Mouse (Mus musculus): ENCODE results near the gene Tmem267.
A peak's percentile ranks its signal among the peaks of the same experiment; 100 is the strongest.

Tmem267 gene

DNA sequence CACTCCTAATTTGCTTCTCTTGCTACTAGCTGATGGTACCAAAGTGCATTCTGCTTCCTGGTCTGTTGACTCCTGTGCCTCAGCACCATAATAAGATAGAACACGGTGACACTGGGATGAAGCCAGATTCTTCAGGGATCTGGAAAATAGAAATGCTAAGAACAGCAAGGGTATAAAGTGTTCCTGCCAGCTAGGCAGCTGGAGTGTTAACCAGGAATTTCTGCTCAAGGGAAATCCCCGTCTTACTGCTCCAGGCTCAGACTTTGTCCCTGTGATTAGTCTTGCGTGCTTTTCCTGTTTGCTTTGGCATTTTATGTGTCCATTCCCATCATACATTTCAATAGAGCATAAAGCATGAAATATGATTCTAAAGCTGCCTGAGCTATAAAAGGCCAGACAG lies 131.9 kb downstream of the Tmem267 start:
- DNase-seq: no peak

- no peak for DNase-seq
Measured at GRCm38 (mm10) chr13:119623634-119624033, 135.8 kb downstream of the Tmem267 start, which contains the start of gene Ccl28. Gene Ccl28, plus strand, starts transcription at chr13:119623819.

GRCm38 (mm10) chr13:119625952-119626351 lies 138.1 kb downstream of the Tmem267 start:
- peak; percentile 24 for DNase-seq

DNA sequence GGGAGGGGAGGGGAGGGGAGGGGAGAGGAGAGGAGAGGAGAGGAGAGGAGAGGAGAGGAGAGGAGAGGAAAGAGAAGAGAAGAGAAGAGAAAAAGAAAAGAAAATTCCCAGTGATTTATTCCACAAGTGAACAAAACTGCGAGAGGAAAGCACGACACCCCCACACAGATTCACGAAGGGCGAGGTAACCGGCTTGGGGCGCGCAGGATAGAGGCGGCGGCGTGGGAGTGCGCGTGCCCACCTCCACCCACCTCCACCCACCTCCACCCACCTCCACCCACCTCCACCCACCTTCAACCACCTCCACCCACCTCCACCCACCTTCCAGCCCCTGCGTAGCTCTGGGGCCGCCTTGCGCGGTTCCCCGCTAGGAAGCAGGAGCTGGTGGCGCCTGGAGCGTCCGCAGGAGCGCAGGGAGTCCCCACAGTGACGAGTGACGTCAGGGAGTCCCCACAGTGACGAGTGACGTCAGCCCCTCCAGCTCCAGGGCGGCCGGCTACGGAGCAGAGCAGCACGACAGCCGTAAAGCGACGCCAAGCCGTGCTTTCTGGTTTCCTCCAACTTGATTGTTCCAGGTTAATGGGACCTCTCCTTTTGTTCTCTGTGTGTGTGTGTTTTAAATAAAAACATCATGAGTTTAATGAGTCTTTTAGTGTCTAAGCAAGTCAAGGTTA lies 143.8 kb downstream of the Tmem267 start:
- DNase-seq: peak; percentile 96

GRCm38 (mm10) chr13:119632156-119632548 lies 144.3 kb downstream of the Tmem267 start:
- no peak for DNase-seq

- no peak for DNase-seq
Measured at GRCm38 (mm10) chr13:119635496-119635895, 147.7 kb downstream of the Tmem267 start.

GRCm38 (mm10) chr13:119637837-119638236 lies 150.0 kb downstream of the Tmem267 start:
- no peak for DNase-seq

DNA sequence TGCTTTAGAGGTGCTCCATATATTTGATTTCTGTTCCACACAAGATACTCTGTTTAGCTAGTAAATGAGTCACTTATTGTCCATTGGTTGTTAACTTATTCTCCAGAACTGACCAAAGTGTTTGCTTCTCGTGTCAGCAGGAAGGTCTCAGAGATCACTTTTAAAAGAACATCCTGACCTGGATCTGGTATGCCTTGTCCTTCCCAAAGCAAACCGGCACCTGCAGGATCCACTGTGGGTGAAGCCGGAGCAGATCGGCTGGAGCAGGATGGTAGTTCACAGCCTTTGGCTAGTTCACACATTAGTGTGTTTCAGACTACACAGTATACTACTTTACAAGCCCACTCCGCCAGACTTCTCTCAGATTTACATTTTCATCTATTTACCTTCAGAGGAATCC lies 150.6 kb downstream of the Tmem267 start:
- no peak for DNase-seq

DNA sequence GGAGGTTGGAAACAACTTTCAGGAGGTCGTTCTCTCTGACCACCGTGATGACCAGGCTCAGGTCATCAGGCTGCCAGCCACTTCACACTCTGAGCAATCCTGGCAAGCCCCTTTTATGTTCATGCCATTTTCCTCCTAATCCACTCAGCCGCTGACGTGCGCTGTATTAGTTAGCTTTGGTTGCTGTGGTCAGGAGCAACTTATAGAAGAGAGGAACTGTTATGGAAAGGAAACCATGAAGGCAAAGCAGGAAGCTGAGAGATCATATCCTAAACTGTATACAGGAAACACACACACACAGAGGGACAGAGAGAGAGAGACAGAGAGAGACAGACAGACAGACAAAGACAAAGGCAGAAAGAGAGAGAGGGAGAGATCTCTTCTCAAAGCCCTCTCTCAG lies 151.5 kb downstream of the Tmem267 start:
- DNase-seq: no peak

GRCm38 (mm10) chr13:119640504-119640903 lies 152.7 kb downstream of the Tmem267 start:
- DNase-seq: peak; percentile 78

DNA sequence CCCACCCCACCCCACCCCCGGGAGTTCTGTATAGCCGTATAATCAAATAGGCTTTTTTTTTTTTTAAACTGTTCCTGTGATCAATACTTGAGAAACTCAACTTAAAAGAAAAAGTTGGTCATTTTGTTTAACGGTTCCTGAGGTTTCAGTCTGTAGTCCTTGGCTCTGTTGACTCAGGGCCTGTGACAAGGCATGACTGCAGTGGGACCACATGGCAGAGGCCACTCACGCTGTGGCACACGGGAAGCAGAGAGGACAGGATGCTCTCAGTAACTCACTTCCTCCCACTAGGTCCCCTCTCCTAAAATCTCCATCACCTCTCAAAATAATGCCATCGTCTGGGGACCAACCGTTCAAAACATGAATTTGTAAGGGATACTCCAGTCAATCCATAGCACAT lies 153.3 kb downstream of the Tmem267 start:
- no peak for DNase-seq

DNA sequence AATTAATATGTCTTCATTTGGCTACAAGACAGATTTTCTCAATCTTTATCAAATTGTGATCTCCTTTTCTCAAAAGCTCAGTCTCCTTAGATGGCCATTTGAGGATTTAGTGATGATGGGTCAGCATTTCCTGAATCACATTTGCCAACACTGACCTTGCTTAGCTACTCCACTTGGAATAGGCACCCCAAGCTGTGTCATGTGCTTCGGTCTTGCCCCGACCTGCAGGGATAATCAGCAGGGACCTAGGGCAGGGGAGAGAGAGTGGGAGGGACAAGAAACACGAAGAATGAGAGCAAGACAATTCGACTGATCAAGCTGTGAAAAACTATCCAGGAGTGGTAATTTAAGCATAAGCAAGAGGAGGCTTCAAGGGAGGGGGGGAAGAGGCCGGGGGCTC lies 156.9 kb downstream of the Tmem267 start:
- no peak for DNase-seq

DNA sequence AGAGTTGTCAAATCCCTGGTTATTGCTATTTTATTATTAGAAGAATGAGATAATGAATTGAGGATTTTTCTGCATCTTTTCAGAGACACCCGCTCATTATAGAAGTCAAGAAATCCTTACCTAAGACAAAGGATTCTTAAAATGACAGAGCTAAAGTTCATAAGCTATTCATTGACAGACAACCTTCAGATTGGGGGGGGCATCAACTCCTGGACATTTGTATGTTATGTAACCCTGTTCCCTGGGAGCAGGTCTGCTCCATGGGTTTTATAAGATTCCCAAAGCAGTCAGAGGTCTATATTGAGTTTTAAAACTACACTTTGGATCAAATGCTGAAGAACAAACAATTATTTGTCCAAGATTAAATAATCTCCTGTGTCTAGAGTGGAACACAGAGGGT lies 158.7 kb downstream of the Tmem267 start:
- no peak for DNase-seq

- DNase-seq: no peak
Measured at GRCm38 (mm10) chr13:119648891-119649698, 161.3 kb downstream of the Tmem267 start.

DNA sequence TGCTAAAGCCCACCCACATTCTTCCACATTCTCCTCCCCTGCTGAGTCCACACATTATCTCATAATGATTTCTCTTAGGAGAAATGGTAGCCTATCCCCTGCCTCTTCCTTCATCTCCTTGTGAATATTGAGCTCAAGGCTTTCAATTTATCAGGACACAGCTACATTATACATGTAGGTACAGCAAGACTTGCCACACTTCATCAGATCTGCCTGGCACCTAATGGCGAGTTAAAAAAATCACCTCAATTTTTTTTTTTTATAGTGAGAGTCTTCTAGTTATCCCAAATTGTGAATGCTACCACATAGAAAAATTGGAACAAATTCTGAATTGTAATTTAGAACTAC lies 161.8 kb downstream of the Tmem267 start:
- DNase-seq: no peak

GRCm38 (mm10) chr13:119654734-119655133 lies 166.9 kb downstream of the Tmem267 start:
- DNase-seq: no peak

DNA sequence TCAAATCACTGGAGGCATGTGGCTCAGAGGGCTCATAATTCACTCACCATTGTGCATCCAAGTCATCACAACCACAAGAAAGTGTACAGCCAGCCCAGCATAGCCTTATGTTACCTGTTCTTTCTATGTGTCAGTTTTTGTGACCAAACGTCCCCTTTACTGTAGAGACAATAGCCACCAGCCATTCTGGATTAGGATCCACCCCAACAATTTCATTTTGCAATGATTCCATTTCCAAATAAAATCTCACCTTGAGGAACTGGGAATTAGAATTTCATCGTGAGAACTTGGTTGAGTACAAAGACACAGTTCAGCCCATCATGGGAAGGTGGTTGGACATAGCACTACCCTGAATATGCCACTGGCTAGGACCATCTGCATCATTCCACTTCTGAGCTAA lies 168.4 kb downstream of the Tmem267 start:
- no peak for DNase-seq

- no peak for DNase-seq
Measured at GRCm38 (mm10) chr13:119656846-119657416, 169.1 kb downstream of the Tmem267 start.
